Mouse (Mus musculus): Measurements from ENCODE around the gene Krt9.
"Not testable (repeated sequence)": the region's sequence is repeated elsewhere in the genome, so short reads cannot be mapped to it uniquely, and the experiment has no call there.

The Krt9 gene

GRCm38 (mm10) chr11:100192992-100193391, at the start of gene Krt9:
Krt9 (minus strand) TSS chr11:100193246.
- no peak for DNase-seq (ENCODE audit: low read depth in 2 of 2, low spot score in 2 of 2)

DNA sequence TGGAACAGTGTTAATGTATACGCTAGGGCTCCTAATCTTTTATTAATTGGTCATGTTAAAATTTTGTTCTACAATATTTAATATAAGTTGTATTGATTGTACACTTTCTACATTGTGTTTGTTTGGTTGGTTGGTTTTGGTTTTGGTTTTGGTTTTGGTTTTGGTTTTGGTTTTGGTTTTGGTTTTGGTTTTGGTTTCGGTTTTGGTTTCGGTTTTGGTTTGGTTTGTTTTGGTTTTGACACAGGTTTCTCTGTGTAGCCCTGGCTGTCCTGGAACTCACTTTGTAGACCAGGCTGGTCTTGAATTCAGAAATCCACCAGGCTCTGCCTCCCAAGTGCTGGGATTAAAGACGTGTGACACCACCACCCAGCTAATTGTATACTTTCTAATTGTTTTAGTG, 47.2 kb upstream of the Krt9 start:
- DNase-seq (ENCODE audit: low read depth in 2 of 2, low spot score in 2 of 2): not testable (repeated sequence)

DNA sequence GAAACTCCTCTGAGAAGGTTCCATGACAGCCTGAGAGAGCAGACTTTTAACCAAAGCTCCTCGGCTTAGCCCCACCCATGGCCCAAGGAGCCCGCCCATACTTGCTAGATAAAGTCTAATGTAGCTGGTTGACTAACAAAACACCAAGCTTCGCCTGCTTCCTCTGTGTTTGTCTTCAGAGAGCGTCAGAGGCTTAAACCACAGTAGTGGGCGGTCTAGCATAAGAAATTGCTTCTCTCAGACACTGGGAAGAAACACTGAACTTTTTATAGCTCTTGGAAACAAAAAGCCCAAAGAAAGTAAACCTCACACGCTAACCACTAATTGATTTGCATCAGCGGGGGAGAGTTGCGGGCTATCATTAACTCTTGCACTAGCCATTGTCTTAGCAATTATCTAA, 28.7 kb upstream of the Krt9 start:
- DNase-seq (ENCODE audit: low read depth in 2 of 2, low spot score in 2 of 2): no peak

DNA sequence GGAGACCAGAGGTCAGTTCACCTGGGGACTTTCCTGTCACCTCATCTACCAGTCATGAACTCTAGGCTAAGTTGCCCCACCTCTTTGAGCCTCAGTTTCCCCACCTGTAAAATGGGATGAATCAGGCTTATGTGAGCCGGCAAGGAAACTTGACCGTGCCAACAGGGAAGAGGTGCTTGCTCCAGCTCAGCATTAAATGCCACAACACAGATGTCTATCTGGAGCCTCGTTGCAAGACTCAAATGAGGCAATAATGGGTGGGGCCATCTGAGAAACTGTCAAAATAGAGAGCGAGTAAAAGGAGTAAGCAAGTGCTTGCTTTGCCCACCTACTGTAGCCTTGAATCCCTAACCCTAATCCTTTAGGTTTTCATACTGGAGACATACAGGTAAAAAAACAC, 26.3 kb upstream of the Krt9 start:
- no peak for DNase-seq (ENCODE audit: low read depth in 2 of 2, low spot score in 2 of 2)

DNA sequence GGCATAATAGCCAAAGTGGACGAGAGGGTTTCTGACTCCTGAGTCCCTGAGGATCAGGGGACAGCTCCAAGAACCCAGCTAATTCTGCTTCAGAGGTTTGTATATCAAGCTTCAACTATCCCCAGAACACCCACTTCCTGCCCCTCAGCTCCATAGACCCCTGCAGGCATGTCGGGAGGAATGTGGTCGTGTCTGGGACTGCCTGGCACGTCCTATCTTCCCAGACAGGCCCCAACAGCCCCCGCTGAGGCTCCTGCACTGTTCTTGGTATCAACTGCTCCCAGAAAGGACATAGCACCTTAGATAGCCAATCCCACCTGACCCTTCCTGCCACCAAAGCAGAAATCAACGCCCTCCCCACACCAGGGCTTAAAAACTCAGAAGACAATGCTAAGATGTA, 15.5 kb upstream of the Krt9 start:
- DNase-seq (ENCODE audit: low read depth in 2 of 2, low spot score in 2 of 2): no peak

DNA sequence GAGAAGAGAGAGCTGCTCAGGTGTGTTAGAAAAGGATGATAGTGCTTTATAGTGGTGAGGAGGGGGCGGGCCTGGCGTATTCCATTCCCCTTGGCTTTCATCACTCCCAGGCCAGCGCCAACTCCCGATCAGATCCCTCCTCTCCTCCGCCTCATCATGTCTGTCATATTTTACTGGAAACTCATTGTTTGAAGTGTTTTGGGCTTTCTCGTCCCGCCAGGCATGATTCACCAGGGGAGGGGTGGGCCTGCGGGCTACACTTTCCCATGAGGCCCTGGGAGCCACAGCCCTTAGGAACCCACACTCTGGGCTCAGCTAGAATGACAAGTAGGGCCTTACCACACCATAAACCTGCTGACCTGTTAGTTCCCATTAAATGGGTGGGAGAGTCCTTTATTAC, 14.5 kb upstream of the Krt9 start, which contains the start of gene Krt14:
Krt14 (minus strand) TSS at position 51 of the 400 bp plus-strand sequence.
- no peak for DNase-seq (ENCODE audit: low read depth in 2 of 2, low spot score in 2 of 2)

DNA sequence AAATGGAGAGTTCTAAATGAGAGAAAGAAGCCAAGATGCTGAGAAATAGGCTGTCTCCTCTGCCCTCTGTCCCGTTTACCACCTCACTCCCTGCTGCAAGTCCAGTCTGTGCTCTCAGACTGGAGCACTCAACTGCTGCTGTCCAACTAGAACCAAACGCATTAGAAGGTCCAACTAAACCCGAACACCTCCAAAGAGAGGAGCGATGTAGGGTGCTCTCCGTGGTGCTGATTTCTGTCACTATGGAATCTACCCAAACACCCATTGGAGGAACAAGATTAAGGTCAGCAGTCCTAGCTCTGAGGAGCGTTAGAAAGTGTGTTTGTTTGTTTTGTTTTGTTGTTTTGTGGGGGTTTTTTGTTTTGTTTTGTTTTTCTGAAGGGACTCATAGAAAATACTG, 10.4 kb upstream of the Krt9 start:
- no peak for DNase-seq (ENCODE audit: low read depth in 2 of 2, low spot score in 2 of 2)

GRCm38 (mm10) chr11:100202906-100203305, 9.9 kb upstream of the Krt9 start:
- DNase-seq (ENCODE audit: low read depth in 2 of 2, low spot score in 2 of 2): no peak

DNA sequence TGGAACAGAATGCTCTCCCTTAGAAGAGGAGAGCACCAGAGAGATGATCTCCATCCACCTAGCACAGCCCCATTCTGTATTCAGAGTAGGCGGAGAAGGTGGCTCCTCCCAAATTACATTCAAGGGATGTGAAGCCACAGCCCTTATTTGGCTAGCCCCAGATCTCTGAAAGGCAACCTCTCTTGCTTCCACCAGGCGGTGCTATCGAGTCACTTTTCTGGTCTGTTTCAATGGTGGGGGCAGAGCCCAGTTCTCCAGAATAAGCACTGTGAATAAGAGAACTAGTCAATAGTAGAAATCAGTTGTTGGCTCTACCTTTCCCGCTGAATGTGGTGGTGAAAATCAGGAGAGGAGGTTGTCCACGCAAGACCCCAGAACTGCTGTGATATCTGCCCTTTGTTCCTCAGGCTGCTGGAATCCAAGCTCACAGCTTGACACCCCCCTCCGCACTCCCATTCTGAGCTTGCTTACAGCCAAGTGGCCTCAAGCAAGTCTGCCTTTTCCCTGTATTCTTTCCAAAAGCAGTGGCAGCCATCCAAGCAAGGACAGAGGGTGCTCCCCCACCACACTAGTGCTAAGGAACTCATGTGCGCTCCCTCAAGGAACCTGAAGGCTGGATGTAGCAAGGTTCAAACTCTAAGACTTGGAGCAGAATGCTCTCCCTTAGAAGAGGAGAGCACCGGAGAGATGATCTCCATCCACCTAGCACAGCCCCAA, 7.2 kb upstream of the Krt9 start:
- DNase-seq (ENCODE audit: low read depth in 2 of 2, low spot score in 2 of 2): no peak

DNA sequence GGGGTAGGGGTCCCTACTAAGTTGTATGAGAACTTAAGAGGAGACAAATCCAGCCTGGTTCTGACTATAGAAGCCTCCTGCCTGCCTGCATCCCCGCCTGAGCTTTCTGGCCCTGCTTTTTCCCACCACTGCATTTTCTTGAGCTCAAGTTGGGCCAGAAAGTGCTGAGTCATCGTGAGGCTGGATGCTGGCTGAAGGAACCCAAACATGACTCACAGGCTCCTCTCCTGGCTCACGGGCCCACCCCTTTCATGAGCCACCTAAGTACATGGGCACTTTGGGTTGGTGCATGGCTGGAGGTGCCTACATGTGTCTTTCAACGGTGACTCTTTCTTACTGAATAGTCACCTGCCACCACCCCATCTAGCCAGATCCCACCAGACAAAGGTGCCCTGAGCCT, 5.6 kb upstream of the Krt9 start:
- no peak for DNase-seq (ENCODE audit: low read depth in 2 of 2, low spot score in 2 of 2)

GRCm38 (mm10) chr11:100191820-100192219, 1.2 kb downstream of the Krt9 start:
- DNase-seq (ENCODE audit: low read depth in 2 of 2, low spot score in 2 of 2): no peak

DNA sequence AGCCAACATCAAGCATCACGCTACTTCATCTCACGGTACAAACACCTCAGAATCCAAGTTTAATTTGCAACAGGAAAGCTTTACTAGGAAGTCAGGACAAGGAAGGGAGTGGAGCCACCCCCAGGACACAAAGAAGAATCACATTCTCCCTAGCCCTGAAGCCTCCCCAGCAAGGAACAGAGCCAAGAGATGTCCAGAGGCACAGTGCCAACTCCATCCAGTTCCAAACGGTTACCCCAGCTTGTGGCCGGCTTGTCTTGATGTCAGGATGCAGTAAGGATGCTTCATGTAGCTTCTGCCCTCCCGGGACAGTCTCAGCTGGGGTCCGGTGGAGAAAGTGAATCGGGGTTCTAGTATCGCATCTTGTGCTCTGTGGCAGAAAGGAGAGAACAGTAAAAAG, 6.3 kb downstream of the Krt9 start:
- no peak for DNase-seq (ENCODE audit: low read depth in 2 of 2, low spot score in 2 of 2)

DNA sequence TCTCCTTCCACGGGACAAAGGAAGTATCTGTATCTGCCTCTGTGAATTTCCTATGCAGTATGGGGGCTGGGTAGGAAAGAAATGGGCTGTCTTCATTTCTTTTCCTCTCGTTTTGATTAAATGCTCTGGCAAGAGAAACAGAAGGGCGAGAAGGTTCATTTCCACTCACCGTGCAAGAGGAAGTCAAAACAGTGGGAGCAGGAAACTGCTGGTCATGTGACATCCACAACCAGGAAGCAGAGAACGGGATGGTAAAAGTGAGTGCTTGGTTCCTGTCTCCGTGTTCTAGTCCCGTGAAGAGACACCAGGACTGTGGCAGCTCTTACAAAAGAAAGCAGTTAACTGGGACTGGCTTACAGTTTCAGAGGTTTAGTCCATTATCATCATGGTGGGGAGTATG, 11.3 kb downstream of the Krt9 start:
- DNase-seq (ENCODE audit: low read depth in 2 of 2, low spot score in 2 of 2): no peak

- no peak for DNase-seq (ENCODE audit: low read depth in 2 of 2, low spot score in 2 of 2)
Observed at GRCm38 (mm10) chr11:100179260-100179659, 13.8 kb downstream of the Krt9 start.

DNA sequence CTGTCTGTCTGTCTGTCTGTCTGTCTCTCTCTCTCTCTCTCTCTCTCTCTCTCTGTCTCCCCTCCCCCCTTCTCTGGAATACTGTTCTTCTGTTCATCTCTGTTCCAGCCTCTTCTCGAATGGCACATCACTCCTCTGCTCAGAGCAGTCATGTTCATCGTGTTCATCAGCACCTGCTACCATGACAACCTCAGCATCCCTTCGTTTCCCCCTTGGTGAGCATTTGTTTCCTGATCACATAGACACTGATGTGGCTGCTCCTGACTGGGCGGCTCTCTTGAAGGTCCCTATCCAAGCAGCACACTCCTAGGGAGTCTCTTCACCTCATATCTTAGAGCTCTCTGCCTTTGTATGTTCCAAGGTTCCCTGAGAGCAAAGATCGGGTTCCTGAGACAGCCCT, 14.7 kb downstream of the Krt9 start:
- no peak for DNase-seq (ENCODE audit: low read depth in 2 of 2, low spot score in 2 of 2)

- no peak for DNase-seq (ENCODE audit: low read depth in 2 of 2, low spot score in 2 of 2)
Observed at GRCm38 (mm10) chr11:100176791-100177190, 16.3 kb downstream of the Krt9 start.

- peak; percentile 3 to 20 for DNase-seq (ENCODE audit: low read depth in 2 of 2, low spot score in 2 of 2)
Observed at GRCm38 (mm10) chr11:100168765-100169762, 24.0 kb downstream of the Krt9 start.

DNA sequence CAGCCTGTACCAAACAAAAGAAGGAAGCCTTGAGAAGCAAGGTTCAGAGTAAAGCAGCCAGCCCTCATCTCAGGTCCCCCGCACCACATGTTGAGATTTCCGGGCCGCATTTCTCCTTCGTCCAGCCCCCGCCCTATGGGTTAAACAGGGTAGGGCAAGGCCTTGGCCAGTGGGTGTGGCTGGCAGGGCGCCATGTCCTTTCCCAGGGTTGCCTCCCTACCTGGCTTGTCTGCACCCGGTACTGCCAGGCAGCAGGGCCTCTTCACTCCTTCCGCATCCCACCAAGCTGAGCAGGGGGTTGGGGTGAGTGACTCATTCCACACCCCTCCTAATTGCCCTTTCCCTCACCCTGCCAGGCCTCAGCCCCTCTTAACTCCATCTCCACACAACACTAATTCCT, 25.0 kb downstream of the Krt9 start:
- DNase-seq (ENCODE audit: low read depth in 2 of 2, low spot score in 2 of 2): no peak

- no peak for DNase-seq (ENCODE audit: low read depth in 2 of 2, low spot score in 2 of 2)
Observed at GRCm38 (mm10) chr11:100164392-100164791, 28.7 kb downstream of the Krt9 start.

GRCm38 (mm10) chr11:100157908-100158477, 35.1 kb downstream of the Krt9 start:
- no peak for DNase-seq (ENCODE audit: low read depth in 2 of 2, low spot score in 2 of 2)

DNA sequence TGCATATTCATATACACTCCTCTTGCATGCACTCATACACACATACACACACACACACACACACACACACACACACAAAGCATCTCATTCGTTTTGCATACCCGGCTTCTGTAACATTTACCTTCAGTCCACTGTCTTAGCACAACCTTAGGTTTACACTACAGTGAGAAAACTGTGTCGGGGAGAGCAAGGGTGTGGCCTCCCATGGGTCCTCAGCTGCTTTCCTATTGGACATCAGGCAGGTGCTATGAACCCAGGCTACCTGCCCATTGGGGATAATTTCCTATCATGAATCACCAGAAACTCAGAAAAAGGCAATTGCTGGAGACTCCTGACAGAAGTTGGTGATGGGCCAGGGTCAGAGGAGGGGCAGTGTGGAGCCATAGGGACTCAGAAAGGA, 35.7 kb downstream of the Krt9 start:
- DNase-seq (ENCODE audit: low read depth in 2 of 2, low spot score in 2 of 2): no peak

All from CD8-positive naive resting alpha-beta T cell, adult 2 months (primary cell).